Mouse (Mus musculus) thymus, adult 2 months (tissue): ENCODE results near the gene Gpr65. TPM values are rescaled to one million over a fixed set of nuclear protein-coding genes. Genes with fewer than 3 reads are reported as not detected.

ENCODE experiments used
- DNase-seq: peaks from one replicate; pipeline ENCODE4 v3.0.0; 2021
- H3K27ac ChIP-seq: fragments of 200-500 bp; 2 replicates; pipeline ENCODE4 v1.5.1; 2012; ENCODE audit warnings: low read length, control low read depth; ENCODE audit not compliant: control insufficient read depth, insufficient read depth
- H3K27me3 ChIP-seq: fragments of 200-500 bp; 2 replicates; pipeline ENCODE4 v1.6.1; 2012; ENCODE audit warnings: mild to moderate bottlenecking, low read length, moderate library complexity, mixed read lengths; ENCODE audit not compliant: control insufficient read depth, insufficient read depth
- H3K36me3 ChIP-seq: fragments of 200-500 bp; 2 replicates; pipeline ENCODE4 v1.6.1; 2012; ENCODE audit warnings: mild to moderate bottlenecking, low read length, moderate library complexity; ENCODE audit not compliant: control insufficient read depth, insufficient read depth
- H3K4me1 ChIP-seq: fragments of 200-500 bp; replicated peaks from 2 replicates; pipeline ENCODE4 v1.6.1; 2012; ENCODE audit warnings: low read length; ENCODE audit not compliant: control insufficient read depth, insufficient read depth
- H3K4me3 ChIP-seq: fragments of 200-500 bp; 2 replicates; pipeline ENCODE4 v1.5.1; 2012; ENCODE audit warnings: mild to moderate bottlenecking, low read length, control low read depth, moderate library complexity; ENCODE audit not compliant: control insufficient read depth, insufficient read depth
- CTCF ChIP-seq: fragments of 200-500 bp; IDR thresholded peaks from 2 replicates; pipeline ENCODE4 v1.5.1; 2012; ENCODE audit warnings: mild to moderate bottlenecking, control low read depth, low read length, moderate library complexity, borderline replicate concordance; ENCODE audit not compliant: control insufficient read depth, poor library complexity, insufficient read depth; ENCODE audit errors: extremely low read depth
- POLR2A ChIP-seq: fragments of 200-500 bp; IDR thresholded peaks from 2 replicates; pipeline ENCODE4 v1.6.1; 2012; ENCODE audit warnings: mild to moderate bottlenecking, low read length, control low read depth, moderate library complexity; ENCODE audit not compliant: control insufficient read depth, poor library complexity, insufficient read depth; ENCODE audit errors: extremely low read depth
- WGBS: fragments of 180-500 bp; shearing (Covaris S2); methylation state at CpG from one replicate; pipeline ENCODE4 v1.1.7; 2018; 5-methylcytosine and 5-hydroxymethylcytosine counted together
- polyA plus RNA-seq: library from polyadenylated mRNA; depleted of rRNA; stranded (reverse); fragments of >200 nt; gene quantifications from 2 replicates; pipeline ENCODE4 v1.2.3, GENCODE M21; 2012

Gpr65 gene
- polyA plus RNA-seq, 1 experiment: 15.1 TPM

DNA sequence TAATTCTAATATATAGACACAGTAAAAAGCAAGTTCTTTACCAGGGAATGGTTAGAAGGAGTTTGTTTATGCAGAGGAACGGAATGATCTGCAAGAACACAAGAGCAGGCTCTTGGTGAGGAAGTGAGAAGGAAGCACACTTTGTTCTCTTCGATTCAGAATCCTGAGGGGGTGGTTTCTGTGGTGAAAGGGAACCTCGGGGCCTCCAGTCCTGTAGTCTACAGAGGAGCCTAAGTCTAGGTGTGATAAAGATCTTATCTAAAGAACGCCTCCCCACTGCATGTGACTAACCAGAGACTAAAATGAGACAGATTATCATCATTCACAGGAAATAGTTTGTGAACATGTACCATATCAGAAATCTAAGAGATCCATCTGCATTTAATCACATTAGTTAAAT lies 21.6 kb upstream of the Gpr65 start:
- no peak overlapping the region for H3K27ac ChIP-seq
- no peak for TF ChIP-seq CTCF
- no peak for TF ChIP-seq POLR2A
- WGBS: 4% methylated on average over 4 of the region's 4 CpGs
- H3K27me3 ChIP-seq: no peaks in the 10 kb centered on the region
- H3K4me3 ChIP-seq: no peak overlapping the region
- no peaks in the 10 kb centered on the region; the same call in 1 of the 2 replicates for H3K4me1 ChIP-seq
- DNase-seq: peak; percentile 52
- H3K36me3 ChIP-seq: no peaks in the 10 kb centered on the region

- no peak for DNase-seq
- WGBS: 77% methylated on average over 3 of the region's 3 CpGs
- Histone ChIP-seq H3K27me3 (no peaks in the 10 kb centered on the region), H3K4me3 (no peak overlapping the region), H3K4me1 (no peaks in the 10 kb centered on the region; the same call in 1 of the 2 replicates), H3K27ac (no peak overlapping the region), H3K36me3 (no peaks in the 10 kb centered on the region)
- TF ChIP-seq POLR2A (no peak), CTCF (no peak)
Measured at GRCm38 (mm10) chr12:98249671-98250070, 18.8 kb upstream of the Gpr65 start.

- DNase-seq: no peak
- H3K27ac ChIP-seq: no peak overlapping the region
- TF ChIP-seq CTCF: no peak
- no peak for TF ChIP-seq POLR2A
- H3K4me3 ChIP-seq: no peak overlapping the region
- no peaks in the 10 kb centered on the region; the same call in 1 of the 2 replicates for H3K4me1 ChIP-seq
- H3K27me3 ChIP-seq: no peaks in the 10 kb centered on the region
- no peaks in the 10 kb centered on the region for H3K36me3 ChIP-seq
- WGBS: 95% methylated on average over 8 of the region's 8 CpGs
Measured at GRCm38 (mm10) chr12:98250327-98250726, 18.1 kb upstream of the Gpr65 start.

DNA sequence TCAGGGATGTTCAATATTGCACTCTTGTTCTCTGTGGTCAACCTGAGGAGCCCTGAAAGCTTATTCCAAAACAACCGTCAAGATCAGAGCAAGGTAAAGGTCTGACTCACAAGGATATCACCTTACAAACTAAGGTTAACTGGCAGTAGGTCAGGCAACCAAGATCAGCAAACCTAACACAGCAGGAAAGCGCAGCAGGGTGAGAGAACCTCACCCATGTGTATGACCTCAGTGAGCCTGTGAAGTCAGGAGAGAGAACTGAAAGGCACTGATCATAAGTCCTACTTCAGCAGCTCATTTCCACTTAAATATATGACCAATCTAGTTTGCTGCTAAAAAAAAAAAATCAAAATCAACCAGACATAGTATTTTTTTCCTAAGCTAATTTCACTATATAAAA lies 16.0 kb upstream of the Gpr65 start:
- 92% methylated on average over 2 of the region's 2 CpGs for WGBS
- Histone ChIP-seq H3K4me1 (no peaks in the 10 kb centered on the region), H3K27me3 (no peaks in the 10 kb centered on the region), H3K27ac (no peak overlapping the region), H3K36me3 (no peaks in the 10 kb centered on the region), H3K4me3 (no peak overlapping the region)
- TF ChIP-seq POLR2A (no peak), CTCF (no peak)
- DNase-seq: no peak

DNA sequence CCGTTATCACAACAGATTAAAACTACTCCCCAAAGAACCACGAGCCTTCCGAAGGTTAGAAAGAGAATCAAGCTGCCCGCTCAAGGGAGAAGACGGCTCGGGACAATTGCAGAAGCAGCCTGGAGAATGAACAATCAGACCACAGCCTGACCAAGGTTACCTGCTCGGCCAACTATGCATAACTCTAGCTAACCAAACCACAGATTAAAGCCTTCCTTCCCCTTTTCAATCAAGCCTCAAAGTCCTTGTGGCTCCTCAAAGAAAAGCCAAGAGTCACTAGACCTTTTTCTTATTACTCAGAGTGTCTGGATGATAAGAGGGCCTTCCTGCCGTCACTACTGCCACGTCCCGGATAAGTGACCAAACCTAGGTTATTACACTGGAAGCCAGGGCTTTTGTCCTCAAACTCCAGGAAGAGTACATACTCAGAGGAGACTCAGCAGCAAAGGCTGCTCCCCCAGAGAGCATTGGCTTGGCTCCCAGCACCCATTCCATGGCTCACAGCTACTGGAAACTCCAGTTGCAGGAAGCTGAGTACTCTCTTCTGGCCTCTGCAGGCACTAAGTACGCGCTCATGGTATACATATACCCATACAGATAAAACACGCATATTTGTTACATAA lies 13.0 kb upstream of the Gpr65 start:
- no peak overlapping the region for H3K27ac ChIP-seq
- no peak for DNase-seq

DNA sequence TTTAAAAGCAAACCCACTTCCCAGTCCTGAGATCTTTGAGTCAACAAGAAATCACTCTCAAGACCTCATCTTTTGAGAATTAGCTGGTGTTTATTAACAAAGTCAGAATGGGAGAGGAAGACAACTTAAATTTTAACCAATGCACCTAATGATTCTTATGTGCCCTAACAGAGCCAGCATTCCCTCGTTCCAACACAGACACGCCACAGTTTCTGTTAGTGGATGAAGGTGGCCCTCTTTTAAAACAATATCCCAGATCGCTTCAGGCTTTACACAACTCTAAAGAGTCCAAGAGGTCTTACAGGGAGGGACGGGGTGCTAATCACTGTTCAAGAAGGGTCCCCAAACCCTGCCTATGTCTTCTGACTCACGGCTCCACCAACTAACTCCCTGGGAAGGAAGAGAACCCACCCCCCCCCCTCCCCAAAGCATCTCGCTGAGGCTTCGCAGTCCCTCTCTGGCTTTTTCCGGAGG lies 10.0 kb upstream of the Gpr65 start:
- H3K27ac ChIP-seq: no peak overlapping the region
- 12% methylated on average over 8 of the region's 8 CpGs for WGBS
- DNase-seq: peak; percentile 7

More for the DNA sequence above, 13.0 kb upstream of the Gpr65 start:
- TF ChIP-seq CTCF (no peak), POLR2A (no peak)
- H3K4me1 ChIP-seq: 0 out of 2 replicates have a peak, but pooled peaks cover 5% of the 10 kb centered on the region
- no peak overlapping the region for H3K4me3 ChIP-seq
- WGBS: 70% methylated on average over 13 of the region's 13 CpGs
- H3K36me3 ChIP-seq: no peaks in the 10 kb centered on the region
- no peaks in the 10 kb centered on the region for H3K27me3 ChIP-seq

More for the DNA sequence above, 10.0 kb upstream of the Gpr65 start:
- Histone ChIP-seq H3K36me3 (no peaks in the 10 kb centered on the region), H3K4me1 (0 out of 2 replicates have a peak, but pooled peaks cover 5% of the 10 kb centered on the region), H3K4me3 (peak overlapping the region; percentile 76), H3K27me3 (no peaks in the 10 kb centered on the region)
- TF ChIP-seq CTCF: no peak
- TF ChIP-seq POLR2A: no peak
